Mouse (Mus musculus) left cerebral cortex, adult 11 months (tissue): ENCODE measurements around the gene Elp4.
A peak's percentile ranks its signal among the peaks of the same experiment; 100 is the strongest.

Source experiments
- DNase-seq: peaks from one replicate; pipeline ENCODE4 v3.0.0; 2022; ENCODE audit warnings: low spot score

Gene Elp4

DNA sequence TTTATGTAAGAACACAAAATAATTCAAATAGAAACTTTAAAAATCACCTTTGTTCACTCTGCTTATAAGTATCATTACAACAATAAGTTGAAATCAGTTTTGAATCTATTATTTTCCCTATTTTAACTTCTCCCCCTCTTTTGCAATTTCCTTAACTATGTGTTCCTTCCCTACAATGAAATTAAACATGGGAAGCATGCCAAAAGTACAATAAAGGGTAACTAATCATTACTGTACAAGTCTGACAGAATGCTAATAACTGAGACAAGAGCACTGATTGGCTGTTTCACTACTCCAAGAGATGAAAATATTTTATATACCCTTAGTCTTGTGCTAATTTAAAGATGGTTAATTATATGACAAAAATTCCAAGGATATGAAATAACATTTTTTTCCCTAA lies 99.2 kb downstream of the Elp4 start:
- DNase-seq, result no peak

DNA sequence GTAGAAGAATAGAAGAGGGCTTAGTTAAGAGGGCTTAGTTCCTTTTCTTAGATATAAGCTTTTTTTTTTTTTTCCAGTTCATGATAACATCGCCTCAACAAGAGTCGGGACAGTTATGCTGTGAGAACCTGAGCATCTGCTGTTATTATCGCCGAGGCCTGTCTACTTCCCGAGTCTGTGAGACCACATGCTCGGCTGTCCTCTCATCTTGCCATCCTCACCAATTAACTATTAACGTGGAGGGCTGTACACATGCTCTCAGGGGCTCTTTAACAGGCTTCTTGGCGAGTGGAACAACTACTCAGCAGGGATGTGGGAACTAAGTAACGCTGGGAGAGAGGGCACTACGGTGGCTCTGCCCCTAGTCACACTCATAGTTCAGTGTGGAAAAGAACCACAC lies 99.9 kb downstream of the Elp4 start:
- no peak for DNase-seq

DNA sequence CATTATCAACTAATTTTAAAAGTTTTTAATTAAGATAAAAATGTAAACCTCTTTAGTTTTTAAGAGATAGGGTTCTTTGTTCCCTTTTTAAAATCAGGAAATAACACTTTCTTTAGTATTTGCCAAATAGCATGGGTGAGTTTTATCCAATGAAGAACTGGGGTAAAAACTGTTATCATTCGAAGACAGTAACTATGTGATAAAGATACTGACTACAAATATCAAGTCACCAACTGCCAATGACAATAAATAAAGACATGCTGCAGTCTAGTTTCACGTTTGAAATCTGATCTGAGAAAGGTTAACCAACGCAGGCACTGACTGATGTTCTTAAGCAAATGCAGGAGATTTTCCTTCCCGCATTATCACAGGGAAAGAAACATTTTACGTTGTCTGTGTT lies 100.9 kb downstream of the Elp4 start:
- no peak for DNase-seq

DNA sequence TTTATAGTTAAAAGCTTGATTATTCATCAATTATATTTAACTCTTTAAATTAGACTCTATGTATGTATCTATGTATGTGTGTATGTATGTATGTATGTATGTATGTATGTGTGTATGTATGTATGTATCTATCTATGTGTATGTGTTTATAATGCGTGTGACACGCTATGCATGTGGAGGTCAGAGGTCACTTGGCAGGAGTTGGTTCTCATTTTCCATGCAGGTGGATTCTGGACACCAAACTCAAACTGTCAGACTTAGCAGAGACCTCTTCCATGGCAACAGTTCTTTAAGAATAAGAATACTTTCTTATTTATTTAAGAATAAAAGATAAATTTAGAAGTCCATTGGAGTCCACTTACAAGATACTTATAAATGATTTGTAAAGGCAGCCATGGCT lies 101.5 kb downstream of the Elp4 start:
- no peak for DNase-seq

DNA sequence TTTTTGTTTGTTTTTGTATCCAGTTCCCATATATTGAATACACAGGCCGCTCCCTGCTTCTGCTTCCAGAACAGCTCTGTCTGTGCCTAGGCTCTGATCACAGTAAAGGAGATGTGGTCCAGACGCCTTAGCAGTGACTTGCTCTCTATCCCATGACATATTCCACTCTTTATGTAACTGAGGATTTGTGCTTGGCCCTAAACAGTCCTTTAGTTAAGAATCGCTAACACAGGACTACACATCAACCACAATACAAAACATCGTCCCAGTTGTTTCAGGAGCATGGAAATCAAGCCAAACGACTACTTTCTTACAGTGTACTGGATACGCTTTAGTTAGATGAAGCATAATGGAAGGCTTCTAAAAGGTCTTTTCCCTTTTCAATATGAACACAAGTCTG lies 102.8 kb downstream of the Elp4 start:
- no peak for DNase-seq

DNA sequence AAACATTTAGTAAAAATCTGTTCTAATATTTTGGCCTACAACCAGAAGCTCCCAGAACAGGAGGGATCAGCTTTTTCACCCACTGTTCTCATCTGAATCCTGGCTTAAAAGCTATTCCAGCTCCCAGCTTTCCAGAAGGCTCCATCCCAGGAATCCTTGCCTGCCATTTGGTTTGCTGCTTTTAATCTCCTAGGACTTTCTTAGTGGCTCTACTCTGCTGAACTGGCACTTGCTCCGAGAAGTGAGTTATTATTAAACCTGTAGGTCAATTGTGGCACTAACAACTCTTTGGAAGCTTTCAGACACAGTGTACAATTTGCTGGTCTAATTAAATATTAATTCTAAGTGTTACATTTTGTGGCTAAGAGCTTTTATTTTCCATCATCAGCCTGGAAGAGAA lies 103.7 kb downstream of the Elp4 start:
- no peak for DNase-seq

DNA sequence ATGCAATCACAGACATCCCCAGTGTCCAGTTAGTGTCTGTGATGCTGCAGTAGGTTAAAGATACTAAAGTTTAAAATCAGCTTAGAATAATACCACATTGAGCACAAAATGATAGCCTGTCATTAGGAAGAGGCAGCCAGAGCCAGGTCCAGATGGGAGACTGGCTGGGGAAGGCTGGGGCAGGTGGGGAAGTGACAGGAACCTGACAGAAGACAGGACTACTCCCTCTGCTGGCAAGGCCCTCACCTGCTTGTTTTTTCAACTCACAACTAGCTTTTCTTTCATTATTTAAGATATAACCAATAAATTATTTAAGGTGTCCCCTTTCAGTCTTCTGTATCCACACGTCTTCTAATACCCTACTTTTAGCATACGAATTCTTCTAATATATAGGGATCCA lies 104.5 kb downstream of the Elp4 start:
- DNase-seq, result no peak

DNA sequence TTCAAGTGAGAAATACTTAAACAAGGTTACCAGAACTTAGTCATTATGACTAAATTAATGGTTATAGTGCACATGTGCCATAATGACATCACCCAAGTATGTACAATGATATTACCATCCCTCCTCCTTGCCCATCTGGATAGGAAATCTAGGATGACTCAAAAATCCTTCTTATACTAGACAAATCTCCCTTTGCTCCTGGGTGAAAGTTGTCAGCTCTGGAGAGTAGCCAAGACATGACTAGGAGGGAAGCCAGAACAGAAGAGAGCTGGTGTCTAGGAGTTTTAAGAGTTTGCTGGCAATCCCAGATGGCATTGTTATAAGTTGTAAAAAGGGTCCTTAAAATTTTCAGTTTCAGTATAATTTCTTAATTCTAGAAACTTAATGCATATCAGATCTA lies 106.5 kb downstream of the Elp4 start:
- no peak for DNase-seq

DNA sequence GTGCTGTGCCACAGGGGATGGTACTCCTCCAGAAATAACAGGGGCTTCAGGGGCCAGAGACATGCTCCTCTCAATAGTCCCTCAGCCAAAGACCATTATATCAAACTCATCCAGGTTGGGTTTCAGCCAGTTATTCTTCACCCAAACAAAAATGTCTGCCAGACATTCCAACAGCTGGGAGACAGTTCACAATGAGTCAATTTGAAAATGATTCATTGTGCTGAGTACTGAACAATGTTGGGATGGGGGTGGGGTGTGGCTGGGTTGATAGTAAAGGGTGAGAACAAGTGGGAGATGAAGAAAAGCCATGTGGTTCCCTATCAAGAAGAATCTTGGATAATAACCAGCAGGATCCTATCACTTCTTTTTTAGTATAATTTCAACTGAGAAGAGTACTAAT lies 108.3 kb downstream of the Elp4 start:
- DNase-seq, result no peak

DNA sequence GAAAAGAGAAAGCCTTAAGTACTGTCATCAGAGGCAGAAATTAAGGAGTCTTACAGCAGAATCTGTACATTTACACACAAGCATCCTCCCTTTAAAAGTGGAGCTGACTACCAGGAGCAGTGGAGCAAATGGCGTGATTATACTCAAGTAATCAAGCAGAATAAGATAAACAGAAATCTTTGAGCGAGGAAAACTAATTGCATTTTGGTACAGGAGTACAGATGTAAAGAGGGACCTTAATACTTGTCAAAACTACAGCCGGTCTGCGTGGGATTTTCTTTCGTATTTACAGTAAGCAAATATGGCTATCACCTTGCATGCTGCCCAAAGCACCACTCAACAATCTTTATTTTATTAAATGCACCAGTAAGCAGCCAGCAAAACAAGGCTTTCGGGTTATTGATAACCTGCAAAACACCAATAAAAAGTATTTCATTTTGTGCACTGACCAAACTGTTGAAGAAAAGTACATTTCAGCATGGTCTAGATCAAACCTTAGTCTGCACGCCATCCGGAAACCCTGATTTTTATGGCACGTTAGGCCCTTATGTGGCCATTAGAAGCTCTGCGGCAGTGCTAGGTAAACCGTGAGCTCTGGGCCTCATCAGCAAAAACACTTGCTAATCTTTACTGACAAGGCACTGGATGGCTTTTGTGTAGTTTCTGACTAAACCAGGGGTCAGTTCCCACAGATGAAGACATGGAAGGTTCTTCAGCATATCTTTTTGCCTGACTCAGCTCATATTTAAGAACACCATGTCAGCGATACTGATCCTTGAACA lies 111.8 kb downstream of the Elp4 start:
- DNase-seq, result no peak

DNA sequence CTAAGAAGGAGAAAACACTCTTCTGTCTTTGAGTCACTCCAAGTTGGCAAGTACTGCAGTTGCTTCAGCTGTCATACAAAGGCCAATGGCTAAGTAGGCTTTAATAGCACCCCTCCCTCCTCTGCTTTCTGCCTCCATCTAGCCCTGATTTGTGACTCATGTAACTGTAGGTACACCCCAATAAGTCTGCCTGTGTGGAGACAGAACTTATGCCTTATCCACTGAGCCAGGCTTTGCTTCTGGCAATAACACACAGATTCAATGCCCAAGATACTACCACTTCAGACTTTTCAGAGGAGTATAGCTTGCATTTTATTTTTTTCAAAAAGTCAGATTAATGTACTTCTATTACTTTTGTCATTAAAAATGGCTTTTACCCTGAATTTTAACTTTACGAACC lies 114.4 kb downstream of the Elp4 start:
- DNase-seq, result no peak

DNA sequence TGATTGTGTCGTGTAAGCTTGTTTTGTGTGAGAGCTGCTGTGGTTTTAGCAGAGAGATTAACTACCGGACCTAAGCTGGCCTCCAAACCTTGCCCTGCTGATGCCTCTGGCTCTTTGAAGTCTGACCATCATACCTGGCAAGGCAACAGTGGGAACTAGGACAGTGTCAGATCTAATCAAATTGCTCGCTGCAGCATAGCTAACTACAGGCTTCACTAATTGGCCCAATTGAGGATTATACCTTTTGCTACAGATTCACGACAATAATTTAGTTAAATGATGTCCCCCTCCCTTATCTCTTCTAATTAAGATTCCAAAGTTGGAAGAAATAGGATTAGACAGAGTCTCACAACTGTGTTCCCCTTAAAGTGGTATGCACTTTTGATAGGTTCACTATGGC lies 116.6 kb downstream of the Elp4 start:
- DNase-seq, result no peak

DNA sequence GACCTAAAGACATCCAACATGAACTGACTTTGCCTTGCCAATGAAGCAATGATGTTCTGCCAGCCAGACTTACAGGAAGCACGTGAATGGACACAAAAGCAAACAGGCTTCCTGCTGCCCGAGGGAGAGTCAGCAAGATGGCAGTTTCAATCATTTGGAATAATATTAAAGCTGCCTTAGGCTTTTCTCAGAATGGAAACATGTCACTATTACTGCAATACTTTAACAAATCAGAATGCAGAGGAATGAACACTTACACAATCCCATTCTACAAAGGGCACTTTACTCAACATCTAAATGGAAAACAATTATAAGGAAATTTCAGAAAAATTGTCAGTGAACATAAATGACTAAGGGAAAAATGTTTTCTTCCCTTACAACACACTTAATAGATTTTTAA lies 117.4 kb downstream of the Elp4 start:
- no peak for DNase-seq

DNA sequence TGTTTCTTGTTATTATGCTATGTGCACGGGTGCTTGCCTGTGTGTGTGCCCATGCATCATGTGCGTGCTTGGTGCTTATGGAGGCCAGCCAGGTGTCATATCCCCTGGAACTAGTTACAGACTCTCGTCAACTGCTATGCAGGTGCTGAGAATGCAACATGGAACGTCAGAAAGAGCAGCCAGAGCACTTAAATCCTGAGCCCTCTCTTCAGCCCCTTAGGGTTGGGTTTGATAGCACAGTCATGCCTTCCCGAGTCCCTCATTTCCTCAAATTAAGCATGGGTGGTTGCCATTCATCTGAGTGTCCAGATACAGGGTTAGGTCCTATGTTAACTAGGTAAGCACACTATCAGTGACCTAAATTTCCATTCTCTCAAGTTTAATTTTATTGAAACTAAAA lies 121.5 kb downstream of the Elp4 start:
- no peak for DNase-seq

DNA sequence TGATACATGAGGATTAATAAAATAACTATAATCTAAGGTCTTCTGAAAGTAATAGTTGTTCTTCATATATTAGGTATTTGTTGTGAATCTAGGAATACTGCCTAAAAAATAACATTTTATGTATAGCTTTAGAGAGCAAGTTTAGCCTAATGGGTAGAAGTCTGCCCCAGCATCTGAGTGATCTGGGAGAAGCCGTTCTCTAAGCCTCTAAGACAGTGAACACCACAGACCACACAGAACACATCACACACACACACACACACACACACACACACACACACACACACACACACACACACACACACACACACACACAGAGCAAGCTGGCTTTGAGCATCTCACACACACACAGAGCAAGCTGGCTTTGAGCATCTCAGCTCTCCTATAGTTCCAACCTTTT lies 123.6 kb downstream of the Elp4 start:
- no peak for DNase-seq

DNA sequence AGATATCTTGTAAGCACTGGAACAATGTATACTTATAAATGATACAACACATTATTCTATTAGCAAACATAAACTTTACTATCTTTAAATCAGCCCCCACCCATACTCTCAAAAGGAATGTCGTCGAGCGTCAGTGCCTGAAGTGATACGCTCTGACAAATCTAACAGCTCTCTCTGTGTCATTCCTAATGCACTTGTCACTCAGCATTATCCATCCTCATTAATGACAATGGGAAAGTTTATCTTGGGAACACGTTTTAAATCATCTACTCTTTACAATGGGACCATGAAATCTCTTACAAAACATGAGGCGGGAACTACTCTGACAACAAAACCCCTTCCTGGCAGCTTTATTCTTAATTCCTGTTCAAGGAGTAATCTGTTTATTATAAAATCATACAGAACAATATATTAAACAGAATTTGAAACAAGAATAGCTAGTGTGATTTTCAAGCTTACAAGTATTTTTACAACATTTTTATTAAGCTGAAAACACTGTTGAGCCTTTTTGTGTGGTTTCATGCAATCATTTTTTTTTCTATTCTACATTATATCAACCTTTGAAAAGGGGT lies 125.0 kb downstream of the Elp4 start:
- no peak for DNase-seq

DNA sequence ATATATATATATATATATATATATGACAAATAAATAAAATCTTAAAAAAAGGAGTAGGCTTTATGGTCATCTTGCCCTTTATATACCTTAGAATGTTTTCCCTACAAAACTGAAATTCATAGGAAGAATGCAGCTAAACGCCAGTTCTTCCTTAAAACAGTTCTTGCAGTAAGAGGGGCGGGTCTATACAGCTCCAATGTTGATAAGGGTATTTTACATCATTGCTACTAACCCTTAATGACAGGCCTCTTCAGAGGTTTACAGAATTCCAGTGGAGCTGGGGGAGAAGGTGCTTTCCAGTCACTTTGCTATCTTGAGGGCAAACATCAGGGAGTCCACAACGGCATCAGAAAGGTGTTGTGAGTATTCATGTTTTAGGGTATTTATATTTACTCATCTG lies 133.1 kb downstream of the Elp4 start:
- no peak for DNase-seq

DNA sequence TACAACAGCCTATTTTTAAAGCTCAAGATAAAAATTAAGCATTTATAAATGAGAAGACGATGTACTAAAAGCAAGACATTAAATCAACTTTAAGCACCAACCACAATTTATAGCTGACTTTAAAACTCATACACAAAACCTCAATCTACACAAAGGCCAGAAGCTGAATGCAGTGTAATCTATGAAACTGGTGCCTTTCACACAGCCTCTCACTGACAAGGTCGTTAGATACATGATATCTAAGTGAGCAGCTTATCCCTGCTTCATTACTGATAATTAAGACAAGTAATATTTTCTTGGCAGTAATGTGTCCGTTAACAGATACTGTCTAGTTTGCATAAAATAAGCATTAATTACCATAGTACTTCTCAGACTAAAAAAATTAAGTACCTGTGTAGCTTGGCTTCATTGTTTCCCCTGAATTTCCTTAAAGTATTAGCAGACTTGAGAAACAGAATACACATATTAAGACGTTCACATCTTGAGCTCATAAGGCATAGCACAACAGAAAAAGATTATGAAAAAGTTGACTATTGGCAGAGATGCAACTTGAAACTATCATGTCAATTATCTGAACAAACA lies 134.5 kb downstream of the Elp4 start:
- no peak for DNase-seq

DNA sequence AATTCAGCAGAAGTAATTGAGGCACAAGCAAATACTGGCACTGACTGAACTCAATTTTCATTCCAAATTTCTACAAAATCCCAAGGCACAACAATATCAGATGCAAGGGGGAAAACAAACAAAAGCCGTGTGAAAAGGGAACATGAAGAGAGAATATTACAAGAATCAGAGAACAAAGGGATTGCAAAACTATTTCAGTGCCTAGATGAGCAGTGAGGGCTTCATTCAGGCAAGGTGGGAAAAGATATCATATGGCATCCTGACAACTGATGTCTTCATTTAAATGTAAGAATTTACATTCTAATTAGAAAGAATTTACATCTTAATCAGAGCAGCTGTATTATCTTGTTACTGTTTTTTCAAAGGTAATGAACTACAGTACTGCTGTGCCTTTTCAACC lies 150.9 kb downstream of the Elp4 start:
- no peak for DNase-seq

DNA sequence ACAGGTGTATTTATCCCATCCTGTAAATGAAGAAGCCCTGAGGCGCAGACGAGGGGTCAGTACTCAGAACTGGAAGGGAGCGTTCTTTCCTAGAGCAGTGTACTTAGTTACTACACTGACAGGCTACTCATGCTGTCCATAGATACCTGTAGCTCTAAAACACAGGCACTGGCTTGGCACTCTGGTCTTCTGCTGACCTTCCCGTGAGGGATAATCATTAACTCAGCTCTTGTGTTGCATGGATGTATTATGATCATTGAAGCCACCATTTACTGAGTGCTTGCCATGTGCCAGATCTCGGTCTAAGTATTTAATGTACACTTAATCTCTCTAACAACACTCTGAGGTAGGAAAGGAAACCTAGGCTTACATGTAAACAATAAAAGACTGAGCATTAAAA lies 155.3 kb downstream of the Elp4 start:
- no peak for DNase-seq

DNA sequence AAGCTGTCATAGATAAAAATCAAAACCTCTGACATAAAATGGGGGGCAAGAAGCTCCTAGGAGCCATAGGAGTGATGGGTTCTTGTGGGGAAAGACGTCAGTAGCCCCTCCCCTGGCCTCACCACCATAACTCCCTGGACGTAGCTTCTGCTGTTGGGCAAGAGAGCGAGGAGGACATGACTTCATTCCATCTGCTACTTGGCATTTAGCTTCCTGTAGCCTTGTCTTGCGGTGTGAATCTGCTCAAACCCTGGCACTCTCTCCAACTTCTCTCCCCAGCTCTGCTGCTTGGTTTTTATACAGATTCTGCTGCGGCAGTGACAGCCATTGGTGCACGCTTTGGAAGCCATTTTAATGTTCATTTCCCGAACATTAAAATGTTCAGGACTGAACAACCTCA lies 157.5 kb downstream of the Elp4 start:
- DNase-seq, result no peak

DNA sequence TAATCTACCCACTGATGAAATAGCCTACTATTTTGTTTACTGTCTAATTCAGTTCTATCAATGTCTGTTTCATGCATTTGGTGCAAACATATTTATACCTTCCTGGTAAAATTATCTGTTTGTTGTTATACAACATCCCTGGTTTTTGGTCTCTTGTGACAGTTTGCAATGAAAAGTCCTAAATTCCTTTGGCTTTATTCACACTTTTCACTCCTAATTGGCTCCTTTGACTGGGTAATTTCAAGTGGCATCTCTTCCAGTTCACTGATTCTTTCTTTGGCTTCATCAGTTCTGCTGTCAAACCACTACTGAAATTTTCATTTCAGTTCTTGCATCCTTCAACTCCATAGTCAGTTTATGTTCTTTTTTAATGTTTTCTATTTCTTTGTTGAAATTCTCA lies 168.2 kb downstream of the Elp4 start:
- no peak for DNase-seq

DNA sequence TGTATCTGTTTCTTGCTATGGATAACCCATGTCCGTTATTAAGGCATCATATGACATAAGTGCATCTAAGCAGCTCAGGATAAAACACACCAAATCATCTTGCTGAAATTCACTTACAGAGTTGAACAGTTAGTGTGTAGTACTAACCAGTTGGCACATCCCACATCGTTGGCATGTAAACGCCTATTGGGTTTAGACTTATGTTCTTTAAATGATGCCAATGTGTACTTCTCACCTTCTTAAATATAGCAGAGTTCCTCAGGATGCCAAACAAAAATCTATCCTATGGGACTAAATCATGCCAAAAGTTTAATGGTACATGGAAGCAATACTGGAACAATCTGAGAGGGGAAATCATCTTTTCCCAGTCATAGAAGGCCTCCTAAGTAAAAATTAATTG lies 173.7 kb downstream of the Elp4 start:
- peak; percentile 19 for DNase-seq

DNA sequence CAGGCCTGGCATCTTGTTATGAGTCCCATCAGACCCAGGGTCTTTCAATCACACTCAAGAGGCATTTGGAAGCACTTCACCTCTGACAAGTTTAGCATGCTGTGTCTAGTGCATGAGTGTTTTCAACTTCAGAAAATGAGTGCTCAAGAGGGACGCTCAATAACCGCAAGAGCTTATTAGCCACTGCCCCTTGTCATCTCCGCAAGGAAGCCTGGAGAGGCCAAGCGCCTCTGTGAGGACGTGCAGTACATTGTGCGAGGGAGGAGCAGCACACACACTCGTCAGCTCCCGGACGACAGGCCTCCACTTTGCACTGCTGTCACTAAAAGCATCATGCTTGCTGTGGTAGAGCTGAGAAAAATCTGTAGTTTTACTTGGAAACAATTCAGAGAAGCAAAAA lies 177.7 kb downstream of the Elp4 start:
- DNase-seq, result no peak
